Mouse (Mus musculus): ENCODE measurements around the gene Zfp637. TPM values are rescaled to one million over a fixed set of nuclear protein-coding genes. Genes with fewer than 3 reads are reported as not detected.
"Not testable (repeated sequence)": the region's sequence is repeated elsewhere in the genome, so short reads cannot be mapped to it uniquely, and the experiment has no call there.

The Zfp637 gene
- polyA plus RNA-seq, 1 experiment = 51.2 TPM

GRCm38 (mm10) chr6:117820327-117820726 lies 20.7 kb upstream of the Zfp637 start:
- Histone ChIP-seq H3K27ac (ENCODE audit: insufficient read depth, low read length) (no peak overlapping the region), H3K4me3 (ENCODE audit: insufficient read depth, low read length) (no peak overlapping the region), H3K4me1 (ENCODE audit: control insufficient read depth, insufficient read depth, low read length) (no peaks in the 10 kb centered on the region)
- no peak for TF ChIP-seq POLR2A (IDR thresholded peaks at IDR 0.05; ENCODE audit: low read depth, low read length)
- no peak for TF ChIP-seq CTCF (IDR thresholded peaks at IDR 0.05; ENCODE audit: borderline replicate concordance, insufficient read depth, low read length)

GRCm38 (mm10) chr6:117825369-117825768 lies 15.6 kb upstream of the Zfp637 start:
- TF ChIP-seq POLR2A (IDR thresholded peaks at IDR 0.05; ENCODE audit: low read depth, low read length) = no peak
- peak; percentile 56; the same call in 1 of the 2 replicates for TF ChIP-seq CTCF (IDR thresholded peaks at IDR 0.05; ENCODE audit: borderline replicate concordance, insufficient read depth, low read length)
- no peaks in the 10 kb centered on the region; the same call in 1 of the 2 replicates for H3K4me1 ChIP-seq (ENCODE audit: control insufficient read depth, insufficient read depth, low read length)
- H3K4me3 ChIP-seq (ENCODE audit: insufficient read depth, low read length) = no peak overlapping the region
- no peak overlapping the region for H3K27ac ChIP-seq (ENCODE audit: insufficient read depth, low read length)

- no peak for TF ChIP-seq POLR2A (IDR thresholded peaks at IDR 0.05; ENCODE audit: low read depth, low read length)
- peak; percentile 82 for TF ChIP-seq CTCF (IDR thresholded peaks at IDR 0.05; ENCODE audit: borderline replicate concordance, insufficient read depth, low read length)
- Histone ChIP-seq H3K4me3 (ENCODE audit: insufficient read depth, low read length) (no peak overlapping the region), H3K27ac (ENCODE audit: insufficient read depth, low read length) (no peak overlapping the region), H3K4me1 (ENCODE audit: control insufficient read depth, insufficient read depth, low read length) (no peaks in the 10 kb centered on the region; the same call in 1 of the 2 replicates)
These were observed 12.7 kb upstream of the Zfp637 start for GRCm38 (mm10) chr6:117828273-117828672.

GRCm38 (mm10) chr6:117841511-117841955 lies 553 bp downstream of the Zfp637 start:
- no peak for TF ChIP-seq CTCF (IDR thresholded peaks at IDR 0.05; ENCODE audit: borderline replicate concordance, insufficient read depth, low read length)
- peak overlapping the region; percentile 73 for H3K4me3 ChIP-seq (ENCODE audit: insufficient read depth, low read length)
- peaks cover 2% of the 10 kb centered on the region; the same call in 1 of the 2 replicates for H3K4me1 ChIP-seq (ENCODE audit: control insufficient read depth, insufficient read depth, low read length)
- peak overlapping the region; percentile 92 for H3K27ac ChIP-seq (ENCODE audit: insufficient read depth, low read length)

GRCm38 (mm10) chr6:117844597-117844996 lies 3.6 kb downstream of the Zfp637 start:
- Histone ChIP-seq H3K4me3 (ENCODE audit: insufficient read depth, low read length) (no peak overlapping the region), H3K27ac (ENCODE audit: insufficient read depth, low read length) (no peak overlapping the region), H3K4me1 (ENCODE audit: control insufficient read depth, insufficient read depth, low read length) (peaks cover 2% of the 10 kb centered on the region; the same call in 1 of the 2 replicates)
- no peak for TF ChIP-seq POLR2A (IDR thresholded peaks at IDR 0.05; ENCODE audit: low read depth, low read length)
- TF ChIP-seq CTCF (IDR thresholded peaks at IDR 0.05; ENCODE audit: borderline replicate concordance, insufficient read depth, low read length) = no peak

- not testable (repeated sequence) for H3K27ac ChIP-seq (ENCODE audit: insufficient read depth, low read length); H3K4me1 ChIP-seq (ENCODE audit: control insufficient read depth, insufficient read depth, low read length); H3K4me3 ChIP-seq (ENCODE audit: insufficient read depth, low read length)
These were observed 5.7 kb downstream of the Zfp637 start for GRCm38 (mm10) chr6:117846671-117847070.

GRCm38 (mm10) chr6:117847772-117848171 lies 6.8 kb downstream of the Zfp637 start:
- H3K4me1 ChIP-seq (ENCODE audit: control insufficient read depth, insufficient read depth, low read length) = no peaks in the 10 kb centered on the region
- H3K27ac ChIP-seq (ENCODE audit: insufficient read depth, low read length) = no peak overlapping the region
- no peak overlapping the region for H3K4me3 ChIP-seq (ENCODE audit: insufficient read depth, low read length)
- TF ChIP-seq POLR2A (IDR thresholded peaks at IDR 0.05; ENCODE audit: low read depth, low read length) = no peak
- TF ChIP-seq CTCF (IDR thresholded peaks at IDR 0.05; ENCODE audit: borderline replicate concordance, insufficient read depth, low read length) = no peak

- Histone ChIP-seq H3K4me1 (ENCODE audit: control insufficient read depth, insufficient read depth, low read length) (no peaks in the 10 kb centered on the region), H3K4me3 (ENCODE audit: insufficient read depth, low read length) (no peak overlapping the region), H3K27ac (ENCODE audit: insufficient read depth, low read length) (no peak overlapping the region)
- TF ChIP-seq CTCF (IDR thresholded peaks at IDR 0.05; ENCODE audit: borderline replicate concordance, insufficient read depth, low read length) = no peak
- no peak for TF ChIP-seq POLR2A (IDR thresholded peaks at IDR 0.05; ENCODE audit: low read depth, low read length)
These were observed 7.6 kb downstream of the Zfp637 start for GRCm38 (mm10) chr6:117848577-117848976.

GRCm38 (mm10) chr6:117851747-117852146 lies 10.8 kb downstream of the Zfp637 start:
- H3K4me3 ChIP-seq (ENCODE audit: insufficient read depth, low read length) = no peak overlapping the region
- TF ChIP-seq POLR2A (IDR thresholded peaks at IDR 0.05; ENCODE audit: low read depth, low read length) = no peak
- TF ChIP-seq CTCF (IDR thresholded peaks at IDR 0.05; ENCODE audit: borderline replicate concordance, insufficient read depth, low read length) = no peak
- H3K27ac ChIP-seq (ENCODE audit: insufficient read depth, low read length) = no peak overlapping the region
- H3K4me1 ChIP-seq (ENCODE audit: control insufficient read depth, insufficient read depth, low read length) = no peaks in the 10 kb centered on the region

GRCm38 (mm10) chr6:117857990-117858389 lies 17.0 kb downstream of the Zfp637 start:
- H3K4me1 ChIP-seq (ENCODE audit: control insufficient read depth, insufficient read depth, low read length) = no peaks in the 10 kb centered on the region
- H3K27ac ChIP-seq (ENCODE audit: insufficient read depth, low read length) = no peak overlapping the region
- H3K4me3 ChIP-seq (ENCODE audit: insufficient read depth, low read length) = no peak overlapping the region
- TF ChIP-seq CTCF (IDR thresholded peaks at IDR 0.05; ENCODE audit: borderline replicate concordance, insufficient read depth, low read length) (no peak), POLR2A (IDR thresholded peaks at IDR 0.05; ENCODE audit: low read depth, low read length) (no peak)

- peak within 1 kb of the TSS; percentile 90 for H3K4me3 ChIP-seq (ENCODE audit: insufficient read depth, low read length)
- no peaks in the 10 kb centered on the region for H3K4me1 ChIP-seq (ENCODE audit: control insufficient read depth, insufficient read depth, low read length)
- TF ChIP-seq CTCF (IDR thresholded peaks at IDR 0.05; ENCODE audit: borderline replicate concordance, insufficient read depth, low read length) (no peak), POLR2A (IDR thresholded peaks at IDR 0.05; ENCODE audit: low read depth, low read length) (no peak)
- no peak within 1 kb of the TSS for H3K27ac ChIP-seq (ENCODE audit: insufficient read depth, low read length)
These were observed 20.9 kb downstream of the Zfp637 start, which contains the start of gene Zfp239 for GRCm38 (mm10) chr6:117861848-117862247. Gene Zfp239, plus strand, starts transcription at chr6:117862100.

All from embryonic fibroblast, embryonic 13.5 days (primary cell).